Mouse (Mus musculus) right cerebral cortex, postnatal 14 days (tissue): ENCODE results near the gene Psmc3ip.
"Not testable (repeated sequence)": the region's sequence is repeated elsewhere in the genome, so short reads cannot be mapped to it uniquely, and the experiment has no call there.

Experiments used
- DNase-seq: peaks from one replicate; pipeline ENCODE4 v3.0.0; 2022

Gene Psmc3ip

GRCm38 (mm10) chr11:101095314-101096024 lies at the start of gene Psmc3ip:
TSS of gene Psmc3ip (minus strand) at chr11:101095436.
- DNase-seq: peak; percentile 93

GRCm38 (mm10) chr11:101143338-101144225 lies 48.3 kb upstream of the Psmc3ip start:
- DNase-seq: no peak

- DNase-seq: no peak
These were observed 47.2 kb upstream of the Psmc3ip start for GRCm38 (mm10) chr11:101142215-101142967.

GRCm38 (mm10) chr11:101141088-101141487 lies 45.9 kb upstream of the Psmc3ip start:
- DNase-seq: no peak

- DNase-seq: no peak
These were observed 45.1 kb upstream of the Psmc3ip start for GRCm38 (mm10) chr11:101140164-101140819.

GRCm38 (mm10) chr11:101138536-101139181 lies 43.4 kb upstream of the Psmc3ip start:
- DNase-seq: no peak

- DNase-seq: no peak
These were observed 41.8 kb upstream of the Psmc3ip start for GRCm38 (mm10) chr11:101137000-101137399.

GRCm38 (mm10) chr11:101134217-101134865 lies 39.1 kb upstream of the Psmc3ip start:
- DNase-seq: no peak

GRCm38 (mm10) chr11:101133037-101133436 lies 37.8 kb upstream of the Psmc3ip start:
- no peak for DNase-seq

- DNase-seq: peak; percentile 59
These were observed 36.5 kb upstream of the Psmc3ip start for GRCm38 (mm10) chr11:101131701-101132100.

GRCm38 (mm10) chr11:101131187-101131586 lies 36.0 kb upstream of the Psmc3ip start:
- no peak for DNase-seq

- no peak for DNase-seq
These were observed 35.0 kb upstream of the Psmc3ip start for GRCm38 (mm10) chr11:101130056-101130756.

GRCm38 (mm10) chr11:101128996-101129577 lies 33.9 kb upstream of the Psmc3ip start:
- no peak for DNase-seq

- DNase-seq: no peak
These were observed 31.8 kb upstream of the Psmc3ip start for GRCm38 (mm10) chr11:101127075-101127474.

- not testable (repeated sequence) for DNase-seq
These were observed 29.8 kb upstream of the Psmc3ip start for GRCm38 (mm10) chr11:101125008-101125407.

GRCm38 (mm10) chr11:101124494-101124893 lies 29.3 kb upstream of the Psmc3ip start:
- DNase-seq: not testable (repeated sequence)

- no peak for DNase-seq
These were observed 25.4 kb upstream of the Psmc3ip start for GRCm38 (mm10) chr11:101120545-101121188.

GRCm38 (mm10) chr11:101119761-101120544 lies 24.7 kb upstream of the Psmc3ip start, which contains the start of the genes Retreg3 and Tubg1:
TSS of gene Retreg3 (minus strand) at chr11:101119893.
TSS of gene Tubg1 (plus strand) at chr11:101119938.
- DNase-seq: peak; percentile 100
